Mouse (Mus musculus): Measurements from ENCODE around the gene Cdv3. TPM values are rescaled to one million over a fixed set of nuclear protein-coding genes. Genes with fewer than 3 reads are reported as not detected.

The Cdv3 gene
- polyA plus RNA-seq, 1 experiment, result 445 TPM

- TF ChIP-seq GATA1 (IDR thresholded peaks at IDR 0.05; ENCODE audit: low read length), result no peak
These were observed 17.3 kb upstream of the Cdv3 start for GRCm38 (mm10) chr9:103382989-103383388.

- TF ChIP-seq GATA1 (IDR thresholded peaks at IDR 0.05; ENCODE audit: low read length), result no peak
These were observed 14.9 kb upstream of the Cdv3 start for GRCm38 (mm10) chr9:103380566-103380965.

- TF ChIP-seq GATA1 (IDR thresholded peaks at IDR 0.05; ENCODE audit: low read length), result no peak
These were observed 13.6 kb upstream of the Cdv3 start for GRCm38 (mm10) chr9:103379199-103379598.

- TF ChIP-seq GATA1 (IDR thresholded peaks at IDR 0.05; ENCODE audit: low read length), result no peak
These were observed 13.0 kb upstream of the Cdv3 start for GRCm38 (mm10) chr9:103378686-103379085.

GRCm38 (mm10) chr9:103376346-103377320 is 11.0 kb upstream of the Cdv3 start:
- TF ChIP-seq GATA1 (IDR thresholded peaks at IDR 0.05; ENCODE audit: low read length), result no peak

- TF ChIP-seq GATA1 (IDR thresholded peaks at IDR 0.05; ENCODE audit: low read length), result no peak
These were observed 6.8 kb upstream of the Cdv3 start for GRCm38 (mm10) chr9:103372271-103373010.

GRCm38 (mm10) chr9:103369951-103370350 is 4.3 kb upstream of the Cdv3 start:
- TF ChIP-seq GATA1 (IDR thresholded peaks at IDR 0.05; ENCODE audit: low read length), result no peak

GRCm38 (mm10) chr9:103366356-103366755 is 716 bp upstream of the Cdv3 start:
- TF ChIP-seq GATA1 (IDR thresholded peaks at IDR 0.05; ENCODE audit: low read length), result no peak

- TF ChIP-seq GATA1 (IDR thresholded peaks at IDR 0.05; ENCODE audit: low read length), result no peak
These were observed 895 bp downstream of the Cdv3 start for GRCm38 (mm10) chr9:103364601-103365289.

- TF ChIP-seq GATA1 (IDR thresholded peaks at IDR 0.05; ENCODE audit: low read length), result no peak
These were observed 1.8 kb downstream of the Cdv3 start for GRCm38 (mm10) chr9:103363730-103364417.

- no peak for TF ChIP-seq GATA1 (IDR thresholded peaks at IDR 0.05; ENCODE audit: low read length)
These were observed 2.6 kb downstream of the Cdv3 start for GRCm38 (mm10) chr9:103363088-103363487.

- no peak for TF ChIP-seq GATA1 (IDR thresholded peaks at IDR 0.05; ENCODE audit: low read length)
These were observed 5.0 kb downstream of the Cdv3 start for GRCm38 (mm10) chr9:103360642-103361041.

- TF ChIP-seq GATA1 (IDR thresholded peaks at IDR 0.05; ENCODE audit: low read length), result no peak
These were observed 7.1 kb downstream of the Cdv3 start for GRCm38 (mm10) chr9:103358545-103358944.

- no peak for TF ChIP-seq GATA1 (IDR thresholded peaks at IDR 0.05; ENCODE audit: low read length)
These were observed 7.7 kb downstream of the Cdv3 start for GRCm38 (mm10) chr9:103357893-103358292.

- no peak for TF ChIP-seq GATA1 (IDR thresholded peaks at IDR 0.05; ENCODE audit: low read length)
These were observed 16.8 kb downstream of the Cdv3 start for GRCm38 (mm10) chr9:103348791-103349190.

Data from G1E-ER4 (cell line).